Mouse (Mus musculus) ES-Bruce4 (cell line): ENCODE results near the gene Cryzl2. TPM values are rescaled to one million over a fixed set of nuclear protein-coding genes. Genes with fewer than 3 reads are reported as not detected.

ENCODE experiments used
- H3K27ac ChIP-seq: 2 replicates; pipeline ENCODE4 v1.5.1; 2012; ENCODE audit warnings: low read length, inconsistent platforms; ENCODE audit not compliant: insufficient read depth
- H3K27me3 ChIP-seq: 2 replicates; pipeline ENCODE4 v1.6.1; 2012; ENCODE audit warnings: mild to moderate bottlenecking, low read length, inconsistent platforms; ENCODE audit not compliant: control insufficient read depth, poor library complexity, insufficient read depth, severe bottlenecking
- H3K36me3 ChIP-seq: 2 replicates; pipeline ENCODE4 v1.6.1; 2012; ENCODE audit warnings: inconsistent platforms, mild to moderate bottlenecking, low read length, moderate library complexity; ENCODE audit not compliant: control insufficient read depth, poor library complexity, insufficient read depth, severe bottlenecking
- H3K4me1 ChIP-seq: one replicate; pipeline ENCODE4 v1.8.1; 2011; ENCODE audit warnings: low read length; ENCODE audit not compliant: control insufficient read depth, insufficient read depth
- H3K4me3 ChIP-seq: 2 replicates; pipeline ENCODE4 v1.5.1; 2011; ENCODE audit warnings: low read depth, mild to moderate bottlenecking, low read length
- H3K9ac ChIP-seq: 2 replicates; pipeline ENCODE4 v1.6.1; 2012; ENCODE audit warnings: low read depth, mild to moderate bottlenecking, inconsistent platforms; ENCODE audit not compliant: poor library complexity, severe bottlenecking
- H3K9me3 ChIP-seq: replicated peaks from 2 replicates; pipeline ENCODE4 v1.6.1; 2012; ENCODE audit warnings: mild to moderate bottlenecking, low read length, inconsistent platforms; ENCODE audit not compliant: control insufficient read depth, poor library complexity, insufficient read depth, severe bottlenecking
- CTCF ChIP-seq: IDR thresholded peaks from one replicate; pipeline ENCODE4 v1.8.1; 2011; ENCODE audit warnings: low read depth, low read length
- EP300 ChIP-seq: IDR thresholded peaks from 2 replicates; pipeline ENCODE4 v1.6.1; 2011; ENCODE audit warnings: low read depth, low read length; ENCODE audit not compliant: insufficient read depth
- POLR2A ChIP-seq: IDR thresholded peaks from one replicate; pipeline ENCODE4 v1.8.1; 2011; ENCODE audit warnings: low read length; ENCODE audit not compliant: insufficient read depth
- polyA plus RNA-seq: library from polyadenylated mRNA; stranded (reverse); fragments of >200 nt; gene quantifications from 2 replicates; pipeline ENCODE4 v1.2.4, GENCODE M21; 2011; ENCODE audit warnings: low read depth; ENCODE audit not compliant: missing spikeins, insufficient read depth, insufficient read length

Cryzl2 gene
- polyA plus RNA-seq, 1 experiment = 5.9 TPM

GRCm38 (mm10) chr1:157467866-157468265 lies 9.5 kb downstream of the Cryzl2 start:
- H3K4me3 ChIP-seq = no peak overlapping the region
- no peaks in the 10 kb centered on the region for H3K27me3 ChIP-seq
- TF ChIP-seq CTCF = no peak
- no peak for TF ChIP-seq POLR2A
- TF ChIP-seq EP300 = no peak
- no peaks in the 10 kb centered on the region for H3K36me3 ChIP-seq
- no peaks in the 10 kb centered on the region for H3K9me3 ChIP-seq
- no peak overlapping the region for H3K27ac ChIP-seq
- no peaks in the 10 kb centered on the region for H3K4me1 ChIP-seq
- no peak overlapping the region for H3K9ac ChIP-seq

- Histone ChIP-seq H3K4me3 (no peak overlapping the region), H3K9me3 (no peaks in the 10 kb centered on the region), H3K4me1 (no peaks in the 10 kb centered on the region), H3K27ac (no peak overlapping the region), H3K27me3 (no peaks in the 10 kb centered on the region), H3K36me3 (no peaks in the 10 kb centered on the region), H3K9ac (no peak overlapping the region)
- TF ChIP-seq POLR2A (no peak), CTCF (no peak), EP300 (no peak)
Measured at GRCm38 (mm10) chr1:157470761-157471386, 12.5 kb downstream of the Cryzl2 start.

- no peaks in the 10 kb centered on the region for H3K27me3 ChIP-seq
- H3K9me3 ChIP-seq = no peaks in the 10 kb centered on the region
- H3K36me3 ChIP-seq = no peaks in the 10 kb centered on the region
- TF ChIP-seq EP300 (no peak), CTCF (no peak), POLR2A (no peak)
- no peak overlapping the region for H3K27ac ChIP-seq
- no peaks in the 10 kb centered on the region for H3K4me1 ChIP-seq
- no peak overlapping the region for H3K4me3 ChIP-seq
- H3K9ac ChIP-seq = no peak overlapping the region
Measured at GRCm38 (mm10) chr1:157472716-157473115, 14.3 kb downstream of the Cryzl2 start.

- no peak overlapping the region for H3K27ac ChIP-seq
- H3K9ac ChIP-seq = no peak overlapping the region
- H3K27me3 ChIP-seq = no peaks in the 10 kb centered on the region
- no peak for TF ChIP-seq CTCF
- TF ChIP-seq EP300 = no peak
- no peak for TF ChIP-seq POLR2A
- H3K4me1 ChIP-seq = no peaks in the 10 kb centered on the region
- H3K36me3 ChIP-seq = no peaks in the 10 kb centered on the region
- H3K9me3 ChIP-seq = no peaks in the 10 kb centered on the region
- no peak overlapping the region for H3K4me3 ChIP-seq
Measured at GRCm38 (mm10) chr1:157474865-157475264, 16.5 kb downstream of the Cryzl2 start.

GRCm38 (mm10) chr1:157476231-157476630 lies 17.9 kb downstream of the Cryzl2 start:
- Histone ChIP-seq H3K9me3 (no peaks in the 10 kb centered on the region), H3K4me1 (peaks cover 2% of the 10 kb centered on the region), H3K27ac (no peak overlapping the region), H3K27me3 (no peaks in the 10 kb centered on the region), H3K4me3 (no peak overlapping the region), H3K36me3 (no peaks in the 10 kb centered on the region), H3K9ac (no peak overlapping the region)
- TF ChIP-seq CTCF = no peak
- no peak for TF ChIP-seq EP300
- TF ChIP-seq POLR2A = no peak

- H3K27ac ChIP-seq = no peak overlapping the region
- H3K4me1 ChIP-seq = peaks cover 2% of the 10 kb centered on the region
- no peaks in the 10 kb centered on the region for H3K36me3 ChIP-seq
Measured at GRCm38 (mm10) chr1:157480090-157480489, 21.7 kb downstream of the Cryzl2 start.

More at GRCm38 (mm10) chr1:157480090-157480489, 21.7 kb downstream of the Cryzl2 start:
- Histone ChIP-seq H3K27me3 (no peaks in the 10 kb centered on the region), H3K4me3 (no peak overlapping the region), H3K9me3 (no peaks in the 10 kb centered on the region; the same call in 1 of the 2 replicates), H3K9ac (no peak overlapping the region)
- TF ChIP-seq EP300 (0 out of 2 replicates have a peak, but pooled peaks have one; percentile 13), CTCF (no peak), POLR2A (no peak)
